Mouse (Mus musculus): ENCODE measurements around the gene Ubl7. TPM values are rescaled to one million over a fixed set of nuclear protein-coding genes. Genes with fewer than 3 reads are reported as not detected.
"Not testable (repeated sequence)": the region's sequence is repeated elsewhere in the genome, so short reads cannot be mapped to it uniquely, and the experiment has no call there.

Gene Ubl7
- polyA plus RNA-seq, 1 experiment from 2014 or later = 101 TPM

- WGBS = 81% methylated on average over 5 of the region's 5 CpGs
- no peak for ATAC-seq (ENCODE audit: insufficient number of reproducible peaks, insufficient read depth, low FRiP score, low read depth)
These were observed 36.6 kb upstream of the Ubl7 start for GRCm38 (mm10) chr9:57874134-57874533.

GRCm38 (mm10) chr9:57874994-57875393, 35.8 kb upstream of the Ubl7 start:
- H3K27ac ChIP-seq (ENCODE audit: low read length) = no peak overlapping the region
- H3K9ac ChIP-seq (replicated peaks; ENCODE audit: low read depth, low read length) = no peak overlapping the region
- H3K9me3 ChIP-seq (ENCODE audit: control insufficient read depth, low read depth, low read length) = no peaks in the 10 kb centered on the region
- WGBS = 64% methylated on average over 3 of the region's 3 CpGs
- no peaks in the 10 kb centered on the region for H3K4me1 ChIP-seq (ENCODE audit: control insufficient read depth, insufficient read depth, low read length)
- H3K36me3 ChIP-seq (ENCODE audit: control insufficient read depth, insufficient read depth, low read length) = no peaks in the 10 kb centered on the region
- no peaks in the 10 kb centered on the region for H3K27me3 ChIP-seq (ENCODE audit: control insufficient read depth, insufficient read depth, low read length)
- H3K4me2 ChIP-seq (replicated peaks; ENCODE audit: low read depth, low read length) = no peak overlapping the region
- ATAC-seq (ENCODE audit: insufficient number of reproducible peaks, insufficient read depth, low FRiP score, low read depth) = no peak
- H3K4me3 ChIP-seq (ENCODE audit: low read depth, low read length) = no peak overlapping the region

More at GRCm38 (mm10) chr9:57874134-57874533, 36.6 kb upstream of the Ubl7 start:
- Histone ChIP-seq H3K36me3 (ENCODE audit: control insufficient read depth, insufficient read depth, low read length) (no peaks in the 10 kb centered on the region), H3K27ac (ENCODE audit: low read length) (no peak overlapping the region), H3K27me3 (ENCODE audit: control insufficient read depth, insufficient read depth, low read length) (no peaks in the 10 kb centered on the region), H3K9ac (replicated peaks; ENCODE audit: low read depth, low read length) (no peak overlapping the region), H3K9me3 (ENCODE audit: control insufficient read depth, low read depth, low read length) (no peaks in the 10 kb centered on the region), H3K4me1 (ENCODE audit: control insufficient read depth, insufficient read depth, low read length) (no peaks in the 10 kb centered on the region), H3K4me2 (replicated peaks; ENCODE audit: low read depth, low read length) (no peak overlapping the region), H3K4me3 (ENCODE audit: low read depth, low read length) (no peak overlapping the region)

- no peak for ATAC-seq (ENCODE audit: insufficient number of reproducible peaks, insufficient read depth, low FRiP score, low read depth)
- H3K27me3 ChIP-seq (ENCODE audit: control insufficient read depth, insufficient read depth, low read length) = no peaks in the 10 kb centered on the region
- H3K36me3 ChIP-seq (ENCODE audit: control insufficient read depth, insufficient read depth, low read length) = no peaks in the 10 kb centered on the region
- H3K4me3 ChIP-seq (ENCODE audit: low read depth, low read length) = no peak overlapping the region
- WGBS = 45% methylated on average over 3 of the region's 3 CpGs
- no peaks in the 10 kb centered on the region for H3K9me3 ChIP-seq (ENCODE audit: control insufficient read depth, low read depth, low read length)
- no peaks in the 10 kb centered on the region for H3K4me1 ChIP-seq (ENCODE audit: control insufficient read depth, insufficient read depth, low read length)
- no peak overlapping the region for H3K4me2 ChIP-seq (replicated peaks; ENCODE audit: low read depth, low read length)
- H3K9ac ChIP-seq (replicated peaks; ENCODE audit: low read depth, low read length) = no peak overlapping the region
- H3K27ac ChIP-seq (ENCODE audit: low read length) = no peak overlapping the region
These were observed 31.6 kb upstream of the Ubl7 start for GRCm38 (mm10) chr9:57879213-57879612.

GRCm38 (mm10) chr9:57880278-57880677, 30.5 kb upstream of the Ubl7 start:
- Histone ChIP-seq H3K4me3 (ENCODE audit: low read depth, low read length) (no peak overlapping the region), H3K27ac (ENCODE audit: low read length) (no peak overlapping the region), H3K4me2 (replicated peaks; ENCODE audit: low read depth, low read length) (no peak overlapping the region), H3K4me1 (ENCODE audit: control insufficient read depth, insufficient read depth, low read length) (no peaks in the 10 kb centered on the region), H3K9ac (replicated peaks; ENCODE audit: low read depth, low read length) (no peak overlapping the region), H3K36me3 (ENCODE audit: control insufficient read depth, insufficient read depth, low read length) (no peaks in the 10 kb centered on the region), H3K27me3 (ENCODE audit: control insufficient read depth, insufficient read depth, low read length) (no peaks in the 10 kb centered on the region), H3K9me3 (ENCODE audit: control insufficient read depth, low read depth, low read length) (no peaks in the 10 kb centered on the region)
- no peak for ATAC-seq (ENCODE audit: insufficient number of reproducible peaks, insufficient read depth, low FRiP score, low read depth)
- WGBS = 18% methylated on average over 4 of the region's 4 CpGs

GRCm38 (mm10) chr9:57881781-57882180, 29.0 kb upstream of the Ubl7 start:
- ATAC-seq (ENCODE audit: insufficient number of reproducible peaks, insufficient read depth, low FRiP score, low read depth) = not testable (repeated sequence)

GRCm38 (mm10) chr9:57883413-57883812, 27.4 kb upstream of the Ubl7 start:
- H3K27me3 ChIP-seq (ENCODE audit: control insufficient read depth, insufficient read depth, low read length) = no peaks in the 10 kb centered on the region
- no peak for ATAC-seq (ENCODE audit: insufficient number of reproducible peaks, insufficient read depth, low FRiP score, low read depth)
- no peaks in the 10 kb centered on the region for H3K36me3 ChIP-seq (ENCODE audit: control insufficient read depth, insufficient read depth, low read length)
- H3K4me1 ChIP-seq (ENCODE audit: control insufficient read depth, insufficient read depth, low read length) = no peaks in the 10 kb centered on the region
- H3K4me2 ChIP-seq (replicated peaks; ENCODE audit: low read depth, low read length) = no peak overlapping the region
- no peak overlapping the region for H3K9ac ChIP-seq (replicated peaks; ENCODE audit: low read depth, low read length)
- no peak overlapping the region for H3K27ac ChIP-seq (ENCODE audit: low read length)
- no peak overlapping the region for H3K4me3 ChIP-seq (ENCODE audit: low read depth, low read length)
- no peaks in the 10 kb centered on the region for H3K9me3 ChIP-seq (ENCODE audit: control insufficient read depth, low read depth, low read length)
- 53% methylated on average over 1 of the region's 1 CpGs for WGBS

More at GRCm38 (mm10) chr9:57881781-57882180, 29.0 kb upstream of the Ubl7 start:
- H3K4me2 ChIP-seq (replicated peaks; ENCODE audit: low read depth, low read length); H3K27me3 ChIP-seq (ENCODE audit: control insufficient read depth, insufficient read depth, low read length); H3K9ac ChIP-seq (replicated peaks; ENCODE audit: low read depth, low read length); H3K9me3 ChIP-seq (ENCODE audit: control insufficient read depth, low read depth, low read length); H3K36me3 ChIP-seq (ENCODE audit: control insufficient read depth, insufficient read depth, low read length); H3K27ac ChIP-seq (ENCODE audit: low read length); H3K4me1 ChIP-seq (ENCODE audit: control insufficient read depth, insufficient read depth, low read length); H3K4me3 ChIP-seq (ENCODE audit: low read depth, low read length): not testable (repeated sequence)
- 84% methylated on average over 2 of the region's 2 CpGs for WGBS

- no peak overlapping the region for H3K4me2 ChIP-seq (replicated peaks; ENCODE audit: low read depth, low read length)
- H3K27me3 ChIP-seq (ENCODE audit: control insufficient read depth, insufficient read depth, low read length) = no peaks in the 10 kb centered on the region
- H3K9ac ChIP-seq (replicated peaks; ENCODE audit: low read depth, low read length) = no peak overlapping the region
- H3K27ac ChIP-seq (ENCODE audit: low read length) = no peak overlapping the region
- no peak overlapping the region for H3K4me3 ChIP-seq (ENCODE audit: low read depth, low read length)
- H3K36me3 ChIP-seq (ENCODE audit: control insufficient read depth, insufficient read depth, low read length) = no peaks in the 10 kb centered on the region
- no peaks in the 10 kb centered on the region for H3K9me3 ChIP-seq (ENCODE audit: control insufficient read depth, low read depth, low read length)
- WGBS = 69% methylated on average over 5 of the region's 6 CpGs
- H3K4me1 ChIP-seq (ENCODE audit: control insufficient read depth, insufficient read depth, low read length) = no peaks in the 10 kb centered on the region
- no peak for ATAC-seq (ENCODE audit: insufficient number of reproducible peaks, insufficient read depth, low FRiP score, low read depth)
These were observed 22.7 kb upstream of the Ubl7 start for GRCm38 (mm10) chr9:57888119-57888518.

- no peak overlapping the region for H3K4me3 ChIP-seq (ENCODE audit: low read depth, low read length)
- H3K27ac ChIP-seq (ENCODE audit: low read length) = no peak overlapping the region
- no peaks in the 10 kb centered on the region for H3K27me3 ChIP-seq (ENCODE audit: control insufficient read depth, insufficient read depth, low read length)
- no peak overlapping the region for H3K4me2 ChIP-seq (replicated peaks; ENCODE audit: low read depth, low read length)
- no peaks in the 10 kb centered on the region for H3K4me1 ChIP-seq (ENCODE audit: control insufficient read depth, insufficient read depth, low read length)
- H3K9me3 ChIP-seq (ENCODE audit: control insufficient read depth, low read depth, low read length) = no peaks in the 10 kb centered on the region
- WGBS = 36% methylated on average over 10 of the region's 10 CpGs
- H3K36me3 ChIP-seq (ENCODE audit: control insufficient read depth, insufficient read depth, low read length) = no peaks in the 10 kb centered on the region
- ATAC-seq (ENCODE audit: insufficient number of reproducible peaks, insufficient read depth, low FRiP score, low read depth) = no peak
- H3K9ac ChIP-seq (replicated peaks; ENCODE audit: low read depth, low read length) = no peak overlapping the region
These were observed 10.3 kb upstream of the Ubl7 start for GRCm38 (mm10) chr9:57900478-57900877.

- no peak overlapping the region for H3K9ac ChIP-seq (replicated peaks; ENCODE audit: low read depth, low read length)
- no peak overlapping the region for H3K27ac ChIP-seq (ENCODE audit: low read length)
- no peaks in the 10 kb centered on the region for H3K9me3 ChIP-seq (ENCODE audit: control insufficient read depth, low read depth, low read length)
- WGBS = 33% methylated on average over 9 of the region's 9 CpGs
- no peak overlapping the region for H3K4me3 ChIP-seq (ENCODE audit: low read depth, low read length)
- H3K4me2 ChIP-seq (replicated peaks; ENCODE audit: low read depth, low read length) = no peak overlapping the region
- no peaks in the 10 kb centered on the region for H3K4me1 ChIP-seq (ENCODE audit: control insufficient read depth, insufficient read depth, low read length)
- no peaks in the 10 kb centered on the region for H3K36me3 ChIP-seq (ENCODE audit: control insufficient read depth, insufficient read depth, low read length)
- H3K27me3 ChIP-seq (ENCODE audit: control insufficient read depth, insufficient read depth, low read length) = no peaks in the 10 kb centered on the region
- ATAC-seq (ENCODE audit: insufficient number of reproducible peaks, insufficient read depth, low FRiP score, low read depth) = no peak
These were observed 9.6 kb upstream of the Ubl7 start for GRCm38 (mm10) chr9:57901197-57901596.

Data from stomach, embryonic 14.5 days (tissue).